Mouse (Mus musculus) cerebellum, adult 2 months (tissue): ENCODE results near the gene Gm43738. TPM values are rescaled to one million over a fixed set of nuclear protein-coding genes. Genes with fewer than 3 reads are reported as not detected.

Experiments
- DNase-seq, 2 experiments: peaks; one replicate each; pipeline ENCODE4 v3.0.0; 2021
- H3K27ac ChIP-seq: fragments of 200-500 bp; 2 replicates; pipeline ENCODE4 v1.5.1; 2012; ENCODE audit warnings: low read length, control low read depth, inconsistent platforms; ENCODE audit not compliant: insufficient read depth
- H3K27me3 ChIP-seq: fragments of 200-500 bp; 2 replicates; pipeline ENCODE4 v1.6.1; 2012; ENCODE audit warnings: inconsistent platforms, mild to moderate bottlenecking, low read length, moderate library complexity; ENCODE audit not compliant: control insufficient read depth, insufficient read depth
- H3K4me1 ChIP-seq: fragments of 200-500 bp; 2 replicates; pipeline ENCODE4 v1.6.1; 2011; ENCODE audit warnings: low read length; ENCODE audit not compliant: control insufficient read depth, insufficient read depth
- H3K4me3 ChIP-seq: fragments of 200-500 bp; replicated peaks from 2 replicates; pipeline ENCODE3; 2011; ENCODE audit warnings: mild to moderate bottlenecking, low read depth, low read length, control low read depth; ENCODE audit not compliant: insufficient read depth
- CTCF ChIP-seq: fragments of 200-500 bp; IDR thresholded peaks from 2 replicates; pipeline ENCODE4 v1.5.1; 2011; ENCODE audit warnings: low read depth, mild to moderate bottlenecking, control low read depth, low read length, moderate library complexity, borderline replicate concordance; ENCODE audit not compliant: insufficient read depth
- POLR2A ChIP-seq: fragments of 200-500 bp; IDR thresholded peaks from 2 replicates; pipeline ENCODE4 v1.6.1; 2011; ENCODE audit warnings: low read length, control low read depth, borderline replicate concordance; ENCODE audit not compliant: insufficient read depth
- WGBS: fragments of 180-500 bp; shearing (Covaris S2); methylation state at CpG from one replicate; pipeline ENCODE4 v1.1.7; 2018; 5-methylcytosine and 5-hydroxymethylcytosine counted together
- polyA plus RNA-seq: library from polyadenylated mRNA; depleted of rRNA; stranded (reverse); fragments of >200 nt; gene quantifications from 2 replicates; pipeline ENCODE4 v1.2.3, GENCODE M21; 2012

Gene Gm43738
- polyA plus RNA-seq, 1 experiment = not detected

- 96% methylated on average over 1 of the region's 1 CpGs for WGBS
- TF ChIP-seq POLR2A (no peak), CTCF (no peak)
- DNase-seq = no peak
- no peaks in the 10 kb centered on the region for H3K27me3 ChIP-seq
- no peak overlapping the region for H3K4me3 ChIP-seq
- peaks cover 3% of the 10 kb centered on the region for H3K4me1 ChIP-seq
- no peak overlapping the region for H3K27ac ChIP-seq
Observed at GRCm38 (mm10) chr3:89133752-89134151, 32.9 kb upstream of the Gm43738 start.

DNA sequence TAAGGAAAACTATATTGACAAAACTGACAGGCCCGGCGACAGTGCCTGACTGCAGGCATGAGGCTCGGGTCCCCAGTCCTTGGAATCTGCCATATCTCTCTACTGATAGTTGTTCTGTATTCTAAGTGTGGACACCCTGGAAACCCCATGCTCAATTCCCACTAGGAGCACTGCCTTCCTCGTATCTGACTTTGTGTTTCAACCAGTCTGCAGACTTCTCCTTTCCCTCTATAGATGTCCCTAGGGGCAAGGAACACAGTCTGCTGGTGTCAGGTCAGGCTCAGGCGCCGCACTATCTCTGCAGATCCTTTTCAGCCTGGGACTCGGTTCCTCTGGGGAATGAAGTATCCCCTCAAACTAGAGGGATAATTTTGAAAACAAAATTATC is 32.2 kb upstream of the Gm43738 start:
- WGBS = 88% methylated on average over 7 of the region's 7 CpGs
- H3K27me3 ChIP-seq = no peaks in the 10 kb centered on the region
- DNase-seq = no peak
- no peak for TF ChIP-seq CTCF
- no peak for TF ChIP-seq POLR2A
- H3K4me3 ChIP-seq = no peak overlapping the region
- H3K27ac ChIP-seq = no peak overlapping the region
- H3K4me1 ChIP-seq = peaks cover 3% of the 10 kb centered on the region

DNA sequence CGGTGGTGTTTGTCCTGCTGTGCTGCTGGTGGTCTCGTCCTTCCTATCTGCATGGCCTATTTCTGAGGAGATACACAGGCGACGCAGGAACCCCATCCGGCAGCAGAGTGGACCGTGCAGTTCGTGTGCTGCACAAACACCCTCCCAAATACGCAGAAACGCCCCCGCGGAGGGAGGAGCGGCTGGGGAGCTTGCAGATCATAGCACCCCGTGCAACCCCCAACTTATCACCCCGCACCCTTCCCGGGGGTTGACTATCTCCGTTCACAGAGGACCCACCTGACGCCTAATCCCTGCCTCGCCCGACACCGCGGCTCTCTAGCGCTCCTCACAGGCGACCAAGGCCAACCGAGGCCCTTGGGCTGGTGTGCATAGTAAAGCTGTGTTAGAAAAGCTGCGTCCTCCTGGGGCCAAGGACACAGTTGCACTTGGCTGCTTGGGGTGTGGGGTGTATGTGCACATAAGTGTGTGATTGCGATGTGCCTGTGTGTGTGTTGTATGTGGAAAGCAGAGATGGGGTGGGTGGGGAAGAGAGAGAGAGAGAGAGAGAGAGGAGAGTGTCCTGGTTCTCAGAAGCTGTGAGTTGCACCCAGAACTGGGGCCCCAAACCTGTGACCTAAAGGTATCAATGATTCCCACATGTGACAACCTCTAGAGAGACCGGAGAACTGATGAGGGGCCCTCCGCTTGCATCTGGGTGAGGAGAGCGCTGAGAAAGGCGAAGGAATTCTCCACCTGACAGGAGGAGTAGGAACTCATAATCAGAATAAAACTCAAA is 31.6 kb upstream of the Gm43738 start:
- 16% methylated on average over 30 of the region's 30 CpGs for WGBS
- H3K4me3 ChIP-seq = peak overlapping the region; percentile 63
- H3K27me3 ChIP-seq = no peaks in the 10 kb centered on the region
- TF ChIP-seq POLR2A (no peak), CTCF (peak; percentile 52)
- no peak overlapping the region; the same call in 1 of the 2 replicates for H3K27ac ChIP-seq
- peaks cover 3% of the 10 kb centered on the region for H3K4me1 ChIP-seq
- peak; percentile 58 to 66 for DNase-seq

- no peaks in the 10 kb centered on the region for H3K27me3 ChIP-seq
- DNase-seq = no peak
- no peak overlapping the region for H3K27ac ChIP-seq
- no peak for TF ChIP-seq CTCF
- peaks cover 3% of the 10 kb centered on the region for H3K4me1 ChIP-seq
- H3K4me3 ChIP-seq = peak overlapping the region; percentile 63
- 17% methylated on average over 4 of the region's 4 CpGs for WGBS
Observed at GRCm38 (mm10) chr3:89131816-89132215, 30.9 kb upstream of the Gm43738 start.

DNA sequence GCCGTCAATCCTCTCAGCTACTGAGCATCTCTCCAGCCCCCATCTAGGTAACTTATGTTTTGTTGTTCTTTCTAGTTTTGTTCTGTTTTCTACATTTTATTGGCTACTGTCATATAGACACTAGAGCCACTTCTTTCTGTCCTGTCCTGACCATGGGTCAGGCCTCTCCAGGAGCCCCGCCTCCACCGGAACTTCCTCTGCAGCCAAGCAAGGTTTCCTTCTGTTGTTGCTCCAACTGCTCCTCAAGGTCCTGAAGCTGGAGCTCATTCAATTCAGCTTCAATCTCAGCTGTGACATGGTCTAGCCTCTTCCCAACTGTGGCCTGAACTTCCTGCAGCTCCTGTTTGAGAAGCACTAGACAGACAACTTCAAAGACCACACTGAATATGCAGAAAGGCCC is 29.0 kb upstream of the Gm43738 start:
- DNase-seq = no peak
- 86% methylated on average over 3 of the region's 3 CpGs for WGBS
- H3K4me3 ChIP-seq = no peak overlapping the region
- H3K27ac ChIP-seq = no peak overlapping the region
- H3K4me1 ChIP-seq = peaks cover 3% of the 10 kb centered on the region
- H3K27me3 ChIP-seq = no peaks in the 10 kb centered on the region
- TF ChIP-seq POLR2A (no peak), CTCF (no peak)

DNA sequence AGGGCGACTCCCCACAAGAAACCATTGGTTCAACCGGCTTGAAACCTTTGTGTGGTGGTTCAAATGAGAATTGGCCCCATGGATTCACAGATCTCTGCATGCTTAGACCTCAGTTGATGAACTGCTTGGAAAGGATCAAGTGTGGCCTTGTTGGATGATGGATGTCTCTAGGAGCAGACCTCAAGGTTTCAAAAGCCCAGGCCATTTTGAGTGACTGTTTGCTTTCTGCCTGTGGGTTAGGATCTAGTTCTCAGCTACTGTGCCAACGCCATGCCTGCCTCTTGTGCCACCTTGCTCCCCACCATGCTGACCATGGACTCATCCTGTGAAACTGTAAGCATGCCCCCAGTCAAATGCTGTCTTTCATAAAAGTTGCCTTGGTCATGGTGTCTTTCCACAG is 25.1 kb upstream of the Gm43738 start:
- Histone ChIP-seq H3K27me3 (no peaks in the 10 kb centered on the region), H3K27ac (no peak overlapping the region), H3K4me1 (no peaks in the 10 kb centered on the region), H3K4me3 (no peak overlapping the region)
- 90% methylated on average over 3 of the region's 3 CpGs for WGBS
- TF ChIP-seq POLR2A (no peak), CTCF (no peak)
- DNase-seq = no peak

DNA sequence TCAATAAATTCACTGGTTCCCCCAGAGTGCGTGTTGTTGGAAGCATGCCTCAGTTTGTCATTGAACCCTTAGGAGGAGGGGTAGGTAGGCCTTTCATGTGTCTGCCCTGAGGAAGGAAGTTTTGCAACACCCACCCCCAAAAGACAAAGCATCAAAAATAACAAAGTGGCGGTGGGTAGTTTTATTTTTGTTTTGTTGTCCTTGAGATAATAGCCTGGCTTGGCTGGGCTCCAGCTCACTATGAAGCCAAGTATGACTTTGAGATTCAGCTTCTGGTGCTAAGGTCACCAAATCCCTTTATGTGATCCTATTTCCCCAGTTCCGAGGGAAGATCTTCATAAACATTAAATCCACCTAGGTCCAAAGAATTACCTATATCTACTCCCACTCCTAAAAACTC is 23.3 kb upstream of the Gm43738 start:
- TF ChIP-seq POLR2A (no peak), CTCF (no peak)
- DNase-seq = no peak
- H3K27me3 ChIP-seq = no peaks in the 10 kb centered on the region
- no peak overlapping the region for H3K4me3 ChIP-seq
- H3K27ac ChIP-seq = no peak overlapping the region
- 60% methylated on average over 3 of the region's 3 CpGs for WGBS
- H3K4me1 ChIP-seq = no peaks in the 10 kb centered on the region

- WGBS = 79% methylated on average over 2 of the region's 2 CpGs
- no peak overlapping the region for H3K4me3 ChIP-seq
Observed at GRCm38 (mm10) chr3:89123313-89123712, 22.4 kb upstream of the Gm43738 start.

More at GRCm38 (mm10) chr3:89123313-89123712, 22.4 kb upstream of the Gm43738 start:
- DNase-seq = no peak
- no peak for TF ChIP-seq POLR2A
- TF ChIP-seq CTCF = no peak
- no peaks in the 10 kb centered on the region for H3K27me3 ChIP-seq
- H3K27ac ChIP-seq = no peak overlapping the region
- H3K4me1 ChIP-seq = no peaks in the 10 kb centered on the region
